Mouse (Mus musculus) heart, adult 2 months (tissue): ENCODE measurements around the gene Calr4.

ENCODE experiments used
- CTCF ChIP-seq: fragments of 200-600 bp; IDR thresholded peaks from 2 replicates; pipeline ENCODE4 v1.8.1; 2022; ENCODE audit warnings: antibody characterized with exemption, mild to moderate bottlenecking, moderate library complexity
- EP300 ChIP-seq: fragments of 200-500 bp; IDR thresholded peaks from 2 replicates; pipeline ENCODE4 v1.6.1; 2011; ENCODE audit warnings: low read depth, low read length, control low read depth; ENCODE audit not compliant: insufficient read depth
- POLR2A ChIP-seq: fragments of 200-500 bp; IDR thresholded peaks from 2 replicates; pipeline ENCODE4 v1.6.1; 2011; ENCODE audit warnings: mild to moderate bottlenecking, low read depth, low read length, control low read depth; ENCODE audit not compliant: insufficient read depth

DNA sequence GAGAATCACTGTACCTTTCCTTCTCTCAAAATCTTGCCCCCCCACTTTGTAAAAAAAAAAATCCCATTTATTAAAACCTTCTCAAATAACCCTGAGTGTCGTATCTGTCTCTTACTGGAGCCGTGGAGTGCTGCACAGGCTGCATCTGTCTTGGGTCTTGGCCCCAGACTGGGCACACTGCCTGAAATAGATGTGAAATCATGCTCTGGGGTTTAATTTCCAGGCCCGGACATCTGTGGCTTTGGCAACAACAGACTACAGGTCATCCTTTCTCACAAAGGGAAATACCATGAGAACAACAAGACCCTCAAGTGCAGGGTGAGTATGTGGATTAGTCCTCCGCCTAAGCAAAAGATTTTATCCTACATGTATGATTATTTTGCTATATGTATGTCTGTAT lies 7.6 kb downstream of the Calr4 start:
- no peak for TF ChIP-seq POLR2A
- no peak for TF ChIP-seq EP300
- TF ChIP-seq CTCF = no peak
